Mouse (Mus musculus): ENCODE results near the gene Ip6k3. TPM values are rescaled to one million over a fixed set of nuclear protein-coding genes. Genes with fewer than 3 reads are reported as not detected.

Ip6k3 gene
- polyA plus RNA-seq, 1 experiment = 29.7 TPM

GRCm38 (mm10) chr17:27139304-27139703 lies 28.3 kb downstream of the Ip6k3 start:
- no peak for TF ChIP-seq REST (IDR thresholded peaks at IDR 0.05; ENCODE audit: insufficient read depth, insufficient read length)
- TF ChIP-seq USF1 (IDR thresholded peaks at IDR 0.05; ENCODE audit: low read depth) = no peak
- TF ChIP-seq E2F4 (IDR thresholded peaks at IDR 0.05; ENCODE audit: insufficient read depth) = no peak
- TF ChIP-seq MYOG (IDR thresholded peaks at IDR 0.05; ENCODE audit: control insufficient read depth in 1 of 3, insufficient read depth in 1 of 3, insufficient read length in 2 of 3, low read depth in 2 of 3) = no peak
- TF ChIP-seq SRF (IDR thresholded peaks at IDR 0.05; ENCODE audit: control insufficient read depth, insufficient read length, low read depth) = no peak
- TF ChIP-seq POLR2AphosphoS2 (IDR thresholded peaks at IDR 0.05; ENCODE audit: insufficient read length, low read depth) = no peak
- no peak for TF ChIP-seq TCF12 (IDR thresholded peaks at IDR 0.05; ENCODE audit: insufficient read depth, poor library complexity, severe bottlenecking)
- TF ChIP-seq TCF3 (IDR thresholded peaks at IDR 0.05; ENCODE audit: insufficient read length, low read depth) = no peak
- TF ChIP-seq POLR2A (IDR thresholded peaks at IDR 0.05; ENCODE audit: insufficient read length, low read depth) = no peak
- no peak for TF ChIP-seq MAX (IDR thresholded peaks at IDR 0.05; ENCODE audit: low read depth)
- no peak for TF ChIP-seq MYOD1 (IDR thresholded peaks at IDR 0.05; ENCODE audit: control insufficient read depth in 1 of 3, insufficient read length in 2 of 3, low read depth in 2 of 3)
- no peak for TF ChIP-seq CEBPB (IDR thresholded peaks at IDR 0.05; ENCODE audit: insufficient read depth, poor library complexity, severe bottlenecking)
- Histone ChIP-seq H3ac (ENCODE audit: control insufficient read depth, insufficient read length) (no peak overlapping the region), H3K27me3 (ENCODE audit: control insufficient read depth, insufficient read depth, insufficient read length) (no peaks in the 10 kb centered on the region), H3K79me2 (ENCODE audit: control insufficient read depth, insufficient read depth) (no peaks in the 10 kb centered on the region), H3K4me2 (ENCODE audit: low read depth) (peak overlapping the region; percentile 6), H3K4me3 (no peak overlapping the region), H3K36me3 (ENCODE audit: control insufficient read depth, insufficient read depth) (no peaks in the 10 kb centered on the region)

- Histone ChIP-seq H3ac (ENCODE audit: control insufficient read depth, insufficient read length) (no peak overlapping the region), H3K27me3 (ENCODE audit: control insufficient read depth, insufficient read depth, insufficient read length) (no peaks in the 10 kb centered on the region), H3K4me3 (no peak overlapping the region), H3K36me3 (ENCODE audit: control insufficient read depth, insufficient read depth) (no peaks in the 10 kb centered on the region), H3K4me2 (ENCODE audit: low read depth) (no peak overlapping the region), H3K79me2 (ENCODE audit: control insufficient read depth, insufficient read depth) (no peaks in the 10 kb centered on the region)
- TF ChIP-seq TCF12 (IDR thresholded peaks at IDR 0.05; ENCODE audit: insufficient read depth, poor library complexity, severe bottlenecking) = peak; percentile 28
- peak; percentile 77 to 95 (median 78) for TF ChIP-seq MYOD1 (IDR thresholded peaks at IDR 0.05; ENCODE audit: control insufficient read depth in 1 of 3, insufficient read length in 2 of 3, low read depth in 2 of 3)
- no peak for TF ChIP-seq E2F4 (IDR thresholded peaks at IDR 0.05; ENCODE audit: insufficient read depth)
- no peak for TF ChIP-seq MAX (IDR thresholded peaks at IDR 0.05; ENCODE audit: low read depth)
- peak in 2 of 3 experiments; percentile 6 to 59 for TF ChIP-seq MYOG (IDR thresholded peaks at IDR 0.05; ENCODE audit: control insufficient read depth in 1 of 3, insufficient read depth in 1 of 3, insufficient read length in 2 of 3, low read depth in 2 of 3)
Measured at GRCm38 (mm10) chr17:27138396-27138795, 29.2 kb downstream of the Ip6k3 start.

GRCm38 (mm10) chr17:27134715-27135114 lies 32.9 kb downstream of the Ip6k3 start:
- Histone ChIP-seq H3K79me2 (ENCODE audit: control insufficient read depth, insufficient read depth) (peaks cover 31% of the 10 kb centered on the region), H3K4me2 (ENCODE audit: low read depth) (no peak overlapping the region), H3ac (ENCODE audit: control insufficient read depth, insufficient read length) (no peak overlapping the region), H3K4me3 (no peak overlapping the region), H3K36me3 (ENCODE audit: control insufficient read depth, insufficient read depth) (peaks cover 3% of the 10 kb centered on the region), H3K27me3 (ENCODE audit: control insufficient read depth, insufficient read depth, insufficient read length) (no peaks in the 10 kb centered on the region)
- TF ChIP-seq MYOG (IDR thresholded peaks at IDR 0.05; ENCODE audit: control insufficient read depth in 1 of 3, insufficient read depth in 1 of 3, insufficient read length in 2 of 3, low read depth in 2 of 3) (no peak), MYOD1 (IDR thresholded peaks at IDR 0.05; ENCODE audit: control insufficient read depth in 1 of 3, insufficient read length in 2 of 3, low read depth in 2 of 3) (no peak), CEBPB (IDR thresholded peaks at IDR 0.05; ENCODE audit: insufficient read depth, poor library complexity, severe bottlenecking) (no peak), MAX (IDR thresholded peaks at IDR 0.05; ENCODE audit: low read depth) (no peak)

GRCm38 (mm10) chr17:27134187-27134586 lies 33.4 kb downstream of the Ip6k3 start:
- Histone ChIP-seq H3K27me3 (ENCODE audit: control insufficient read depth, insufficient read depth, insufficient read length) (no peaks in the 10 kb centered on the region), H3ac (ENCODE audit: control insufficient read depth, insufficient read length) (peak overlapping the region; percentile 14), H3K4me2 (ENCODE audit: low read depth) (peak overlapping the region; percentile 73), H3K36me3 (ENCODE audit: control insufficient read depth, insufficient read depth) (peaks cover 3% of the 10 kb centered on the region), H3K79me2 (ENCODE audit: control insufficient read depth, insufficient read depth) (peaks cover 36% of the 10 kb centered on the region), H3K4me3 (peak overlapping the region; percentile 51)
- no peak for TF ChIP-seq SRF (IDR thresholded peaks at IDR 0.05; ENCODE audit: control insufficient read depth, insufficient read length, low read depth)
- no peak for TF ChIP-seq USF1 (IDR thresholded peaks at IDR 0.05; ENCODE audit: low read depth)
- no peak for TF ChIP-seq E2F4 (IDR thresholded peaks at IDR 0.05; ENCODE audit: insufficient read depth)
- no peak for TF ChIP-seq CEBPB (IDR thresholded peaks at IDR 0.05; ENCODE audit: insufficient read depth, poor library complexity, severe bottlenecking)

GRCm38 (mm10) chr17:27133551-27134141 lies 33.9 kb downstream of the Ip6k3 start, which contains the start of gene Uqcc2:
Gene Uqcc2, minus strand, starts transcription at chr17:27133916.
- Histone ChIP-seq H3K36me3 (ENCODE audit: control insufficient read depth, insufficient read depth) (peaks cover 3% of the 10 kb centered on the region), H3K4me2 (ENCODE audit: low read depth) (peak within 1 kb of the TSS; percentile 94), H3K27me3 (ENCODE audit: control insufficient read depth, insufficient read depth, insufficient read length) (no peaks in the 10 kb centered on the region), H3K79me2 (ENCODE audit: control insufficient read depth, insufficient read depth) (peaks cover 41% of the 10 kb centered on the region), H3ac (ENCODE audit: control insufficient read depth, insufficient read length) (peak within 1 kb of the TSS; percentile 14), H3K4me3 (peak within 1 kb of the TSS; percentile 51)
- TF ChIP-seq TCF12 (IDR thresholded peaks at IDR 0.05; ENCODE audit: insufficient read depth, poor library complexity, severe bottlenecking) (no peak), MAX (IDR thresholded peaks at IDR 0.05; ENCODE audit: low read depth) (peak; percentile 59), REST (IDR thresholded peaks at IDR 0.05; ENCODE audit: insufficient read depth, insufficient read length) (no peak), MYOD1 (IDR thresholded peaks at IDR 0.05; ENCODE audit: control insufficient read depth in 1 of 3, insufficient read length in 2 of 3, low read depth in 2 of 3) (peak in 1 of 3 experiments; percentile 46), POLR2A (IDR thresholded peaks at IDR 0.05; ENCODE audit: insufficient read length, low read depth) (peak; percentile 48), POLR2AphosphoS2 (IDR thresholded peaks at IDR 0.05; ENCODE audit: insufficient read length, low read depth) (peak; percentile 14), USF1 (IDR thresholded peaks at IDR 0.05; ENCODE audit: low read depth) (no peak)

Data from myocyte (in vitro differentiated cells).